Mouse (Mus musculus) liver, adult 2 months (tissue): ENCODE results near the gene Lrrc75a.

Experiments used
- CTCF ChIP-seq: fragments of 200-500 bp; IDR thresholded peaks from 2 replicates; pipeline ENCODE4 v1.5.1; 2011; ENCODE audit warnings: low read depth, low read length, control low read depth
- POLR2A ChIP-seq: fragments of 200-500 bp; IDR thresholded peaks from 2 replicates; pipeline ENCODE4 v1.6.1; 2011; ENCODE audit warnings: low read length, control low read depth; ENCODE audit not compliant: insufficient read depth; ENCODE audit errors: extremely low read depth

GRCm38 (mm10) chr11:62558961-62559646 lies 89.2 kb downstream of the Lrrc75a start:
- TF ChIP-seq CTCF (no peak), POLR2A (no peak)
